Comparison of ENCODE assay signal across 14 mouse cellular contexts in genomic region chr2:92601246-92601645, GRCm38 (mm10). TPM values are rescaled to one million over a fixed set of nuclear protein-coding genes. Genes with fewer than 3 reads are reported as not detected.
DNase-seq lines count a peak whose midpoint lies in the region; ATAC-seq and TF ChIP-seq lines count a peak whose summit lies in the region.
"Had no signal": no experiment of that assay in that cellular context is flagged by ENCODE, and none has a peak within 500 bp of the region (broad histone marks: within the 10 kb centered on the region; RNA-seq: fewer than 3 reads in every experiment).

No protein-coding gene starts in this region.

- peak overlapping the region; percentile 97; the same call in 1 of the 2 replicates for H3K4me2 ChIP-seq in embryonic facial prominence, embryonic 15.5 days (replicated peaks)
- peak overlapping the region; percentile 96; the same call in 1 of the 2 replicates for H3K4me2 ChIP-seq in intestine, embryonic 16.5 days (ENCODE audit: low read depth, low read length)
- H3K4me2 ChIP-seq in stomach, embryonic 14.5 days (replicated peaks; ENCODE audit: low read depth, low read length) = peak overlapping the region; percentile 89

- peak overlapping the region; percentile 75 for H3K4me3 ChIP-seq in layer of hippocampus, adult 2 months
- H3K4me3 ChIP-seq in embryonic facial prominence, embryonic 15.5 days (replicated peaks) = peak overlapping the region; percentile 54; the same call in 1 of the 2 replicates
- H3K4me3 ChIP-seq in intestine, embryonic 16.5 days (ENCODE audit: low read length) = no peak overlapping the region
- H3K4me3 ChIP-seq in stomach, embryonic 14.5 days (ENCODE audit: low read depth, low read length) = no peak overlapping the region; the same call in 1 of the 2 replicates
- H3K4me3 ChIP-seq: megakaryocyte, embryonic 14.5 days had no signal

- H3K9me3 ChIP-seq in embryonic facial prominence, embryonic 15.5 days (replicated peaks) = no peaks in the 10 kb centered on the region
- no peaks in the 10 kb centered on the region for H3K9me3 ChIP-seq in intestine, embryonic 16.5 days (ENCODE audit: control insufficient read depth, low read length)
- H3K9me3 ChIP-seq in stomach, embryonic 14.5 days (ENCODE audit: control insufficient read depth, low read depth, low read length) = no peaks in the 10 kb centered on the region
- H3K9me3 ChIP-seq: G1E; megakaryocyte, embryonic 14.5 days had no signal

- WGBS in embryonic facial prominence, embryonic 15.5 days = 47% methylated on average over 4 of the region's 4 CpGs
- WGBS in intestine, embryonic 16.5 days = 59% methylated on average over 4 of the region's 4 CpGs
- 58% methylated on average over 4 of the region's 4 CpGs for WGBS in stomach, embryonic 14.5 days

- no peaks in the 10 kb centered on the region for H3K36me3 ChIP-seq in embryonic facial prominence, embryonic 15.5 days
- H3K36me3 ChIP-seq in intestine, embryonic 16.5 days (ENCODE audit: control insufficient read depth, insufficient read depth, low read length) = no peaks in the 10 kb centered on the region
- H3K36me3 ChIP-seq in stomach, embryonic 14.5 days (ENCODE audit: control insufficient read depth, insufficient read depth, low read length) = no peaks in the 10 kb centered on the region
- H3K36me3 ChIP-seq: G1E had no signal

- TF ChIP-seq CTCF in layer of hippocampus, adult 2 months (conservative IDR thresholded peaks at IDR 0.05) = no peak

- H3K4me1 ChIP-seq in embryonic facial prominence, embryonic 15.5 days = peaks cover 21% of the 10 kb centered on the region
- peaks cover 4% of the 10 kb centered on the region; the same call in 1 of the 2 replicates for H3K4me1 ChIP-seq in intestine, embryonic 16.5 days (ENCODE audit: control insufficient read depth, insufficient read depth, low read length)
- H3K4me1 ChIP-seq in stomach, embryonic 14.5 days (ENCODE audit: control insufficient read depth, insufficient read depth, low read length) = peaks cover 8% of the 10 kb centered on the region; the same call in 1 of the 2 replicates

- ATAC-seq in embryonic facial prominence, embryonic 15.5 days (ENCODE audit: insufficient number of reproducible peaks, low FRiP score, low TSS enrichment, low read depth) = no peak
- ATAC-seq in intestine, embryonic 16.5 days = no peak
- no peak for ATAC-seq in stomach, embryonic 14.5 days (ENCODE audit: insufficient number of reproducible peaks, insufficient read depth, low FRiP score, low read depth)

- H3K9ac ChIP-seq in embryonic facial prominence, embryonic 15.5 days = no peak overlapping the region
- no peak overlapping the region for H3K9ac ChIP-seq in intestine, embryonic 16.5 days (ENCODE audit: low read depth, low read length)
- no peak overlapping the region for H3K9ac ChIP-seq in stomach, embryonic 14.5 days (replicated peaks; ENCODE audit: low read depth, low read length)

- no peak for DNase-seq in layer of hippocampus, adult 2 months (ENCODE audit: low spot score in 2 of 2)
- DNase-seq in layer of hippocampus, postnatal 36 days = no peak
- DNase-seq in layer of hippocampus, adult 9-11 months = no peak
- DNase-seq in gastrocnemius, adult 8-10 months (ENCODE audit: low spot score in 2 of 2) = no peak
- DNase-seq: adrenal gland, postnatal 10 days; cerebellum, postnatal 36 days; kidney, adult 8-10 months; right cerebral cortex, adult 18-20 months; thymus, adult 18-20 months had no signal

- H3K27ac ChIP-seq in layer of hippocampus, adult 2 months = peak overlapping the region; percentile 99
- no peak overlapping the region for H3K27ac ChIP-seq in embryonic facial prominence, embryonic 15.5 days (replicated peaks)
- no peak overlapping the region for H3K27ac ChIP-seq in intestine, embryonic 16.5 days (ENCODE audit: low read length)
- H3K27ac ChIP-seq in stomach, embryonic 14.5 days (ENCODE audit: low read length) = no peak overlapping the region

- peaks cover 20% of the 10 kb centered on the region for H3K27me3 ChIP-seq in embryonic facial prominence, embryonic 15.5 days
- peaks cover 35% of the 10 kb centered on the region; the same call in 1 of the 2 replicates for H3K27me3 ChIP-seq in intestine, embryonic 16.5 days (replicated peaks; ENCODE audit: control insufficient read depth, insufficient read depth, low read length)
- H3K27me3 ChIP-seq in stomach, embryonic 14.5 days (ENCODE audit: control insufficient read depth, insufficient read depth, low read length) = 0 out of 2 replicates have a peak, but pooled peaks cover 5% of the 10 kb centered on the region

RNA-seq across cellular contexts. Expression of gene Chst1, which starts 1.7 kb away (rescaled TPM):
- total RNA-seq in layer of hippocampus, adult 2 months (2021) = 100 to 1,000 TPM; 295 to 314 TPM
- total RNA-seq in layer of hippocampus, postnatal 36 days (2021) = 100 to 1,000 TPM; 267 to 302 TPM
- 10.1 and 11.3 TPM in 2 replicates for polyA plus RNA-seq in embryonic facial prominence, embryonic 15.5 days (2015; fragmentation: Nextera tagmentation; extraction: Ambion mirVana)
- polyA plus RNA-seq in intestine, embryonic 16.5 days (2015; fragmentation: Nextera tagmentation; extraction: Ambion mirVana) = 4.2 TPM in 2 replicates
- polyA plus RNA-seq in stomach, embryonic 14.5 days (2014; fragmentation: Nextera tagmentation; extraction: Ambion mirVana) = 4.4 and 5.2 TPM in 2 replicates
- total RNA-seq in gastrocnemius, adult 8-10 months (2022) = 1 to 10 TPM in 2 of 4 experiments, under 1 TPM in 2; 0.61 to 1.6 (median 0.95) TPM

Comparison
In these comparisons a context has a peak if more than half of its experiments do, and no peak if none do; other contexts are left out.
1. H3K4me3 ChIP-seq: peak in layer of hippocampus, adult 2 months (single experiment) and embryonic facial prominence, embryonic 15.5 days (single experiment); none in intestine, embryonic 16.5 days (single experiment) and stomach, embryonic 14.5 days (single experiment).
2. RNA of gene Chst1, which starts 1.7 kb away (total RNA-seq): 295 to 314 TPM in layer of hippocampus, adult 2 months and 267 to 302 TPM in layer of hippocampus, postnatal 36 days; 0.61 to 1.6 TPM in gastrocnemius, adult 8-10 months; every median in the first group is over 100 times any median in the second.
3. Peak in every context shown above with its lines, with median percentiles within 50 percentile points of each other: H3K4me2 ChIP-seq.